Mouse (Mus musculus): ENCODE results near the gene Notch2. TPM values are rescaled to one million over a fixed set of nuclear protein-coding genes. Genes with fewer than 3 reads are reported as not detected.

The Notch2 gene
- polyA plus RNA-seq, 1 experiment from 2014 or later = 42.1 TPM

- Histone ChIP-seq H3K4me3 (no peak overlapping the region), H3K4me2 (replicated peaks) (no peak overlapping the region), H3K36me3 (peaks cover 32% of the 10 kb centered on the region), H3K9me3 (no peaks in the 10 kb centered on the region), H3K27me3 (no peaks in the 10 kb centered on the region), H3K27ac (peak overlapping the region; percentile 50), H3K4me1 (peaks cover 37% of the 10 kb centered on the region), H3K9ac (0 out of 2 replicates have a peak overlapping the region, but pooled peaks have one; percentile 15)
- 62% methylated on average over 17 of the region's 17 CpGs for WGBS
- ATAC-seq (ENCODE audit: insufficient number of reproducible peaks, insufficient read depth, low FRiP score, low TSS enrichment) = no peak
Measured at GRCm38 (mm10) chr3:98094629-98095583, 81.6 kb downstream of the Notch2 start.

DNA sequence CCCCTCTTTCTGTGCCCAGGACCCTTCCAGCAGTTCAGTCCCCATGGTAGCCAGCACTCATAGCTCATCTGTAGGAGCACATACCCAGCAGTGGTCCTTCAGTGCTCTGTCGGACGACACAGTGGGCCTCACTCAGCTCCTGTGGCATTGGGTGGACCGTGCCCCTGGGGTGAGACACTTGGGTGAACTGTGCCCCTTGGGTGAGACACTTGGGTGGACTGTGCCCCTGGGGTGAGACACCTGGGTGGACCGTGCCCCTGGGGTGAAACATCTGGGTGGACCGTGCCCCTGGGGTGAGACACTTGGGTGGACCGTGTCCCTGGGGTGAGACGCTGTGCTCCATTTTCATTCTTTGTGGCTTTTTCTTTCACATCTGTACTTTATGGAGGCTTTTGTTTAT is 83.7 kb downstream of the Notch2 start:
- Histone ChIP-seq H3K4me3 (no peak overlapping the region), H3K27me3 (no peaks in the 10 kb centered on the region), H3K4me1 (peaks cover 48% of the 10 kb centered on the region), H3K27ac (no peak overlapping the region), H3K9me3 (no peaks in the 10 kb centered on the region), H3K4me2 (replicated peaks) (no peak overlapping the region), H3K36me3 (peaks cover 46% of the 10 kb centered on the region), H3K9ac (no peak overlapping the region)
- 89% methylated on average over 7 of the region's 7 CpGs for WGBS
- ATAC-seq (ENCODE audit: insufficient number of reproducible peaks, insufficient read depth, low FRiP score, low TSS enrichment) = no peak

- H3K36me3 ChIP-seq = peaks cover 57% of the 10 kb centered on the region
- peaks cover 44% of the 10 kb centered on the region for H3K4me1 ChIP-seq
- H3K4me2 ChIP-seq (replicated peaks) = no peak overlapping the region
- no peak overlapping the region for H3K27ac ChIP-seq
- H3K4me3 ChIP-seq = no peak overlapping the region
- 87% methylated on average over 5 of the region's 5 CpGs for WGBS
- no peaks in the 10 kb centered on the region for H3K27me3 ChIP-seq
- no peak for ATAC-seq (ENCODE audit: insufficient number of reproducible peaks, insufficient read depth, low FRiP score, low TSS enrichment)
- H3K9ac ChIP-seq = no peak overlapping the region
- H3K9me3 ChIP-seq = peaks cover 9% of the 10 kb centered on the region; the same call in 1 of the 2 replicates
Measured at GRCm38 (mm10) chr3:98098676-98099075, 85.3 kb downstream of the Notch2 start.

DNA sequence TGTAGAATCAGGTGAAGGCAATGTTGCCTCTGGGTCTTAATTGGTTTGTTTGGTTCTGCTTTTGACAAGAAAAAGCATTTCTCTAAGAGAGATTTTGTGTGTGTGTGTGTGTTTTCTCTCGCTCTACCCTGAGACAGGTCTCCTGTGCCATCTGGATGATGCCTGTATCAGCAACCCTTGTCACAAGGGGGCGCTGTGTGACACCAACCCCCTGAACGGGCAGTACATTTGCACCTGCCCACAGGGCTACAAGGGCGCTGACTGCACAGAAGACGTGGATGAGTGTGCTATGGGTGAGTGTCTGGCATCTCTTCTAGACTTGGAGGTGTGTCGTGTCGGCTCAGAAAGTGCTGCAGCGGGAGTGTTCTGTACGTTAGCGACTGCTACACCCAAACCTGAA is 86.0 kb downstream of the Notch2 start:
- peaks cover 38% of the 10 kb centered on the region for H3K4me1 ChIP-seq

DNA sequence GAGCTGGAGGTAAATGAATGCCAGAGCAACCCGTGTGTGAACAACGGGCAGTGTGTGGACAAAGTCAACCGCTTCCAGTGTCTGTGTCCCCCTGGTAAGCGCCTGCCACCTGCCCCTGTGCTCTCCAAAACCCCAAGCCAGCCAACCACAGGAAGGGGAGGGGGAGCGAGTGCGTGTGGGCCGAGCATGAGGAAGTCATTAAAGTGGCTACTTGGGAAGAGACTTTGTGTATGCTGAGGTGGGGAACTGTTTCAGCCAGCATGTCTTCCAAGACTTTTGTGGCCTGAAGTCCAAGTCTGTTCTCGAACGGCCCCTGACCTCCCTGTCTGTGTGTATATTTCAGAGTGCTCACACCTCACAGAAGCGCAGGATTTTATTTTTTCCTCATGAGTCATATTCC is 88.2 kb downstream of the Notch2 start:
- no peak overlapping the region for H3K4me3 ChIP-seq
- no peak for ATAC-seq (ENCODE audit: insufficient number of reproducible peaks, insufficient read depth, low FRiP score, low TSS enrichment)
- no peak overlapping the region for H3K9ac ChIP-seq
- peak overlapping the region; percentile 72 for H3K27ac ChIP-seq
- peaks cover 83% of the 10 kb centered on the region for H3K36me3 ChIP-seq
- no peak overlapping the region for H3K4me2 ChIP-seq (replicated peaks)
- peaks cover 41% of the 10 kb centered on the region for H3K4me1 ChIP-seq
- WGBS = 29% methylated on average over 10 of the region's 10 CpGs
- no peaks in the 10 kb centered on the region for H3K27me3 ChIP-seq
- H3K9me3 ChIP-seq = peaks cover 9% of the 10 kb centered on the region; the same call in 1 of the 2 replicates

More for the DNA sequence above, 86.0 kb downstream of the Notch2 start:
- Histone ChIP-seq H3K9ac (no peak overlapping the region), H3K27me3 (no peaks in the 10 kb centered on the region), H3K27ac (no peak overlapping the region), H3K9me3 (peaks cover 9% of the 10 kb centered on the region; the same call in 1 of the 2 replicates), H3K4me2 (replicated peaks) (no peak overlapping the region), H3K36me3 (peaks cover 63% of the 10 kb centered on the region), H3K4me3 (no peak overlapping the region)
- no peak for ATAC-seq (ENCODE audit: insufficient number of reproducible peaks, insufficient read depth, low FRiP score, low TSS enrichment)
- WGBS = 88% methylated on average over 10 of the region's 10 CpGs

DNA sequence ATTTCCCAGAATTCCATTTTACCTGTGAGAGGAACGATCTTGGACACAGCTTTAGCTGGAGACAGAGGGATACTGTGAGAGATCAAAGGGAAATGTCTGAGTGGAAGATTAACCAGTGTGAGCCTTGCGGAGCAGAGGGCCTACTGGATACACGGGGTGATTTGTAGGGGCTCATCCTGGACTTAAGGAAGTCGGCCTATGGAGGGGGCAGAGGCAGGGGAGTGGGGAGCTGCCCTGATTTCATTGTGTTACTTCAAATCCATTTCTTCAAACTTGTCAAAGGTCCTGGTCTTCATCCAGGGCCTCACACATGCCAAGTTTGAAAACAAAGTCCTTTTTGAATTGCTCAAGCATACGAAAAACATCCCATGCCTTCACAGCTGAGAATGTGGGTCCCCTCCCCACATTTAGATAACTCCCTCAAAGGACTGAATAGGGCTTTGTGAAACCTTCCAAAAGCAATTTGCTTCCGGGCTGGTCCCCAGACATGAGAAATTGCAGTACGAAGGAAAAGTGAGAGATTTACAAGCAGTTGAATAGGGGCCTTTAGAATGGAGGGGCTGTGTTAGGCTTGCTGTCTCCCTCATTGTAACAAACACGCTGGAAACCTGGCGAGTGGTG is 91.6 kb downstream of the Notch2 start:
- Histone ChIP-seq H3K9me3 (peaks cover 9% of the 10 kb centered on the region; the same call in 1 of the 2 replicates), H3K9ac (no peak overlapping the region), H3K27ac (peak overlapping the region; percentile 25; the same call in 1 of the 2 replicates), H3K36me3 (peaks cover 87% of the 10 kb centered on the region), H3K4me1 (peaks cover 53% of the 10 kb centered on the region), H3K4me2 (replicated peaks) (no peak overlapping the region), H3K27me3 (no peaks in the 10 kb centered on the region), H3K4me3 (no peak overlapping the region)
- ATAC-seq (ENCODE audit: insufficient number of reproducible peaks, insufficient read depth, low FRiP score, low TSS enrichment) = no peak
- WGBS = 53% methylated on average over 9 of the region's 9 CpGs

DNA sequence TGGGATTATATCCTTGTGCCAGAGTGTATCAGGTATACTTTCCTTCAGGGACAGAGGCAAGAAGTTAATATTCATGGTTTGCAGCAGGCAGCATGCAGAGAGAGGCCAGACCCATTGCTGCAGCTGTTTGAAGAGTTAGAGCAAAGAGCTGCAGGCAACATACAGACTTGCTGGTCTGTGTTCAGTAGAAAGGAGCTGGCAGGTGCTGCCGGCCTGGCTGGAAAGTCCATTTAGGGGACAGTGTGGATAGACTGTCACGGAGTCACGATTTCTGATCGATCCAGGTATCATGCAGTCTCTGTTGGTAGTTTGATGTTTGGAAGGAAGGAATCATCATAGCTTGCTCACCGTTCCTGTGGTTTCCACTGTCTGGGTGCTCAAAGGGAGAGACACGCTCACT is 92.2 kb downstream of the Notch2 start:
- WGBS = 91% methylated on average over 6 of the region's 6 CpGs
- H3K9ac ChIP-seq = no peak overlapping the region
- peak overlapping the region; percentile 25; the same call in 1 of the 2 replicates for H3K27ac ChIP-seq
- no peak for ATAC-seq (ENCODE audit: insufficient number of reproducible peaks, insufficient read depth, low FRiP score, low TSS enrichment)
- no peaks in the 10 kb centered on the region for H3K27me3 ChIP-seq
- H3K4me1 ChIP-seq = peaks cover 51% of the 10 kb centered on the region
- no peak overlapping the region for H3K4me3 ChIP-seq
- no peak overlapping the region for H3K4me2 ChIP-seq (replicated peaks)
- peaks cover 82% of the 10 kb centered on the region for H3K36me3 ChIP-seq
- H3K9me3 ChIP-seq = peaks cover 9% of the 10 kb centered on the region; the same call in 1 of the 2 replicates

- Histone ChIP-seq H3K4me2 (replicated peaks) (no peak overlapping the region), H3K9ac (no peak overlapping the region), H3K27me3 (no peaks in the 10 kb centered on the region), H3K4me3 (no peak overlapping the region), H3K9me3 (peaks cover 9% of the 10 kb centered on the region; the same call in 1 of the 2 replicates), H3K4me1 (peaks cover 45% of the 10 kb centered on the region), H3K36me3 (peaks cover 82% of the 10 kb centered on the region), H3K27ac (peak overlapping the region; percentile 52; the same call in 1 of the 2 replicates)
- ATAC-seq (ENCODE audit: insufficient number of reproducible peaks, insufficient read depth, low FRiP score, low TSS enrichment) = no peak
- whole genome bisulfite sequencing = 50% methylated on average over 4 of the region's 4 CpGs
Measured at GRCm38 (mm10) chr3:98106115-98106514, 92.8 kb downstream of the Notch2 start.

DNA sequence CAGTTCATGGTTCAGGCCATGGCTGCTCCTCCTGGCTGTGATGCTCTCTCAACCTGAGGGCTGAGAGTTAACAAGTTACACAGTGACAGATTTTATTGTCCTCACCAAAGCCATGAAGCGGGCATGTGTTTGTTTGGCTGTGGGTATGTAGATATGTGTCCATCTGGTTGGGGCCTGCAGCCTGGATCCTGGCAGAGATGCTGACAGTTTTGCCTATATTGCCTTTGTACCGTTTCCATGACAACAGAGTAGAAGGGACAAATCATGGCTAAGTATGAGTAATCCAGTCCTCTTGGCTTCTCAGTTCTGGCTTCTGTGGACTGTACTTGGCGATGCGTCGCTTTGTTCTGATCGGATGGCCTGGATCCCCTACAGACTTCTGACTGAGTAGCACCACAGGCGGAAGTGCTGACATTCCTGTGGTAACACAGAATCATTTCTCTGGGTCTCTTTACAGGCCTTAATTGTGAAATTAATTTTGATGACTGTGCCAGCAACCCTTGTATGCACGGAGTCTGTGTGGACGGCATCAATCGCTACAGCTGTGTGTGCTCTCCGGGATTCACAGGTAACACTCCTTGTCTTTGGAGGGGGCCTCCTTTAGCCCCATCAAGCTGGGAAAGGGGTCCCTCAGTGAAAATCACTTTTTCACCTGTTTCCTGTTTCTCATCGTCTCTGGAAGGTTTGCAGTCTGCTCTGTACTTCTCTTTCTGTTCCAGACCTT is 93.4 kb downstream of the Notch2 start:
- Histone ChIP-seq H3K9me3 (peaks cover 9% of the 10 kb centered on the region; the same call in 1 of the 2 replicates), H3K9ac (no peak overlapping the region), H3K4me1 (peaks cover 39% of the 10 kb centered on the region), H3K4me3 (no peak overlapping the region), H3K36me3 (peaks cover 83% of the 10 kb centered on the region), H3K27me3 (no peaks in the 10 kb centered on the region), H3K4me2 (replicated peaks) (no peak overlapping the region), H3K27ac (peak overlapping the region; percentile 52; the same call in 1 of the 2 replicates)
- ATAC-seq (ENCODE audit: insufficient number of reproducible peaks, insufficient read depth, low FRiP score, low TSS enrichment) = no peak
- WGBS = 80% methylated on average over 12 of the region's 12 CpGs

GRCm38 (mm10) chr3:98108416-98108815 is 95.1 kb downstream of the Notch2 start:
- H3K4me2 ChIP-seq (replicated peaks) = no peak overlapping the region
- H3K9me3 ChIP-seq = no peaks in the 10 kb centered on the region
- H3K4me1 ChIP-seq = peaks cover 31% of the 10 kb centered on the region
- ATAC-seq (ENCODE audit: insufficient number of reproducible peaks, insufficient read depth, low FRiP score, low TSS enrichment) = no peak
- WGBS = 62% methylated on average over 4 of the region's 4 CpGs
- no peak overlapping the region for H3K27ac ChIP-seq
- H3K4me3 ChIP-seq = no peak overlapping the region
- peaks cover 83% of the 10 kb centered on the region for H3K36me3 ChIP-seq
- no peak overlapping the region for H3K9ac ChIP-seq
- H3K27me3 ChIP-seq = no peaks in the 10 kb centered on the region

GRCm38 (mm10) chr3:98108866-98109265 is 95.5 kb downstream of the Notch2 start:
- no peaks in the 10 kb centered on the region for H3K27me3 ChIP-seq
- ATAC-seq (ENCODE audit: insufficient number of reproducible peaks, insufficient read depth, low FRiP score, low TSS enrichment) = no peak
- 89% methylated on average over 3 of the region's 3 CpGs for WGBS
- no peak overlapping the region for H3K9ac ChIP-seq
- no peaks in the 10 kb centered on the region for H3K9me3 ChIP-seq
- peaks cover 31% of the 10 kb centered on the region for H3K4me1 ChIP-seq
- H3K4me3 ChIP-seq = no peak overlapping the region
- H3K4me2 ChIP-seq (replicated peaks) = no peak overlapping the region
- H3K27ac ChIP-seq = no peak overlapping the region
- H3K36me3 ChIP-seq = peaks cover 83% of the 10 kb centered on the region

All from embryonic facial prominence, embryonic 12.5 days (tissue).